Mouse (Mus musculus): Measurements from ENCODE around the gene Znhit6.

Znhit6 gene

DNA sequence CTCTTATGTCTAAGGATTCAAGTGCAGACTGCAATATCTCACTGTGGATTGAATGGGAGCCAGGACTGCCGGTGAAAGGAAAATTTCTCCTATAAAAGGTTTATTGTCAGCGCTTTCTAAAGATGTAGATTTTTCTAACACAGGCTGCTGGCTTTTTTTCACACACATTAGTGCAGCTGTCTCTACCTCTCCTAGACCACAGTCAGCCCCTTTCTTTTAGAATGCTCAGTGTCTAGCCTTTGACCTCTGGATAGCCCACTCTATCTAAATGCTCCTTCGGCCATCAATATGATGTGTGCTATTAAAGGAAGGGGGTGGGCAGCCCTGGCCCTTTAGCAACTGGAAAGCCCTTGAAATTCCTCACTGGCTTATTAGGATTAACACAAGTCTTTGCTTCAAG is 70.0 kb downstream of the Znhit6 start:
- no peak for DNase-seq (ENCODE audit: low spot score)

DNA sequence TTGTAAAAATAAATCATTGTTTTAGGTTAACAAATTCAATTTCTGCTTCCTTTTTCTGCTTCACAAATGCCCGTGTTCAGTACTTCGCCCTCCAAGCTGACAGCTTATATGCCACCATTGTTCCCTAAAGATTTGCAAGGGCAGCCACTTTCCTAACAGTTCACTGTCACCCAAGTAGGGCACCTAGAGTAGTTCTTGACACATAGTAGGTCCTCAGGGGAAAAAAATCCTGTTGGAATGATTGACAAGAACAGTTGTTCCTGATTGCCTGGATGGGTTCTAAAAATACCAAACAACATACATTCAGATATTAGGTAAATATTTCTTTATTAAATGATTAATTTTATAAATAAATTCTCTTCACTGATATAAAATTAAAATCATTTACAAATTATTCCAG is 70.7 kb downstream of the Znhit6 start:
- no peak for DNase-seq (ENCODE audit: low spot score)

DNA sequence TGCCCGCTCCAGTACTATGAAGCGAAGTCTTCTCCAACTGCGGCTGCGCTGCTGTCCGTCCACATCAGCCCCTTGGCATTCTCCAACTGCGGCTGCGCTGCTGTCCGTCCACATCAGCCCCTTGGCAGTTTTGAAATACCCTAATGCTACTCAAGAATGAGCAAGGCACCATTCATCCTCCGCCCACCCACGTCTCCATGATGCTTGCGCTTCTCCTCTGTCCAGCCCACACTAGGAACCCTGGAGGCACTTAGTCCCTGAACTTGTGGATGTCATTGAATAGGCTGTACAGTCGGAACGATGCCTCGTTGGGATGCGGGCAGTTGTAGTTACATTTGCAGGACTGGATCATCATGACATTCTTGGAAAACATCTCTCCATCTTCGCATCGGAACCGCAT is 71.4 kb downstream of the Znhit6 start:
- no peak for DNase-seq (ENCODE audit: low spot score)

DNA sequence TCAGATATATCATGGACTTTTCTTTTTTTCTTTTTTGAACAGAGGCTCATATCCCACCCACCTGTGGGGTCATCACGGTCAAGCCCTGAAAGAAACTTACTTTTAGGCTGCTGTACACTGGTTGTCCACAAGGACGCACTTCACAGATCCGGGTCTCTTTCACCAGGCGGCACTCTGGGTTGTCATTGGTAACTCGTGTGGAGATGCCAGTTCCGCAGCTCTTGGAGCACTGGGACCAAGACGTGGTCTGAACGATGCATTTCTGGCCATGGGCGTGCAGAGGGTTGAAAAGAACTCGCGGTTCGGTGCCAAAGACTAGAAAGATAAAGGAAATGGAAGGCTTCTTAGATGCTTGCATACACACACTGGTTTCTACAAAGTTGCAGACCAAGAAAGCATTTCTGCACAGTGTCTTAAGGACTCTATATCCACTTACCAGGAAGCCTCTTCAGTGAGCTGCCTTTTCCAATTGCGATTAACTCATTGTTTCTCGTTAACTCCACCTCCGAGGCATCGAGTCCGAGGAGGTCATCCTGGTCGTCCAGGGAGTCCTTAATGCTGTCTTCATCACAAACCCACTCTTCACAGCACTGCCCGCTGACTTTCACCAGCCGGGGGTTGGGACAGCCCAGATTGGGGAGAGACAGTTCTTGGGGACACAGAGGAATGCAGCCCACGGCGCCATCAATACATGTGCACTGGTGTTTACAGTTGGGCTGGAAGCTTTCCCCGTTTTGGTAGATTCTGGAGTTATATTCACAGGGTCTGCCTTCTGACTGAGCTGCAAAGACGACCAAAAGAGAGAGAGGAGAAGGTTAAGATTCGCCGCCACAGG is 72.3 kb downstream of the Znhit6 start:
- DNase-seq (ENCODE audit: low spot score): no peak

DNA sequence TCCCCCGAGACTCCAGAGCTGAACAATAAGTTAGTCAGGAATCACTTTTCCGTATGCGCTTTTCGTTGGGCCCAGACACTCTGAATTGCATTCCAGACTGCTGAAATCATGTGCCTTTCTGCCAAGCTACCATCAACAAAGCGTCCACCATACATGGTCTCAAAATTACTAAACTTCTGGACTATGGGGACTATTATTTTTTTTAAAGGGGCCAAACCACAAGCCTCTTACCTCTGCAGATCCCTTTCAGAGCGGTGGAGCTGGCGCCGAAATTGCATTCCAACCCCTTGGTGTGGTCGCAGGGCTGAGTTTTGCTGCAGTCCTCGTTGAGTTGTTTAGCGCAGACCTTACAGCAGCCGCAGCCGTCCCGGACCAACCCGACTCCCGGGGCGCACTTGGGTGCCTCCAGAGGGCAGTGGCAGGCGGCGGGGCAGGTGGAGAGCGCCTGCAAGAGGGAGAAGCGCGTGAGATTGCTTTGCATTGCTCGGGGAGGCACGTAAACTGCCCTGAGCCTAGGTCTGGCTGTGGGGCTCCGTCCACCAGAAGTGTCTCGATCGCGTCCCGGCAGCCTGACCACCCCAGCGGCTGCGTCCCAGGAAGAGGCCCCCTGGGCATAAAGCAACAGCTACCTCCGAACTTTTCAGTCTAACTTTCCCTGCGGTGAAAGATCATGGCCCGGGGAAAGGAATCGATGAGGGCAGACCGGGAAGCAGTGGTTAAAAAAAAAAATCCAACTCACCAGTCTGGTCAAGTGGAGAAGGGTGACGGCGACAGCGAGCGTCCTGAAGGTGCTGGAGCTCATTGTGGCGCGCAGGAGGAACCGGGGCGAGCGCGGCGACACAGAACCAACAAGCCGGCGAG is 73.2 kb downstream of the Znhit6 start:
- peak; percentile 67 for DNase-seq (ENCODE audit: low spot score)

DNA sequence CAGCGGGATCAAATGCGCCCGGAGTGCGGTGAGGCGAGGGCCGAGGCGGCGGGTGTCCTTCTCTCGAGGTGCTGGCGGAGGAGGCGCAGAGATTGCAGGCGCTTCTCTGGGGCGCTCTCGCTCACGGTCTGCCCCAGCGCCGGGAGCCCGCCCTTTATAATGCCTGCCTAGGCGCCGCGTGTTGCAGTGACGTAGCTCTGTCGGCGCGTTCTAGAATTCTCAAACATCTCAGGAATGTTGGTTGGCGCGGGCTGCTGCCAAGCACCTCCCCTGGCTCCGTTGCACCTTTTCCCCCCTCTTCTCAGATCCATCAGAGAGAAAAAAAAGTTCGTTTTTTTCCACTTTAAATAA is 73.8 kb downstream of the Znhit6 start, which contains the start of gene Ccn1:
Gene Ccn1 (minus strand): TSS at position 130 of the 351 bp plus-strand sequence.
- peak; percentile 87 for DNase-seq (ENCODE audit: low spot score)

DNA sequence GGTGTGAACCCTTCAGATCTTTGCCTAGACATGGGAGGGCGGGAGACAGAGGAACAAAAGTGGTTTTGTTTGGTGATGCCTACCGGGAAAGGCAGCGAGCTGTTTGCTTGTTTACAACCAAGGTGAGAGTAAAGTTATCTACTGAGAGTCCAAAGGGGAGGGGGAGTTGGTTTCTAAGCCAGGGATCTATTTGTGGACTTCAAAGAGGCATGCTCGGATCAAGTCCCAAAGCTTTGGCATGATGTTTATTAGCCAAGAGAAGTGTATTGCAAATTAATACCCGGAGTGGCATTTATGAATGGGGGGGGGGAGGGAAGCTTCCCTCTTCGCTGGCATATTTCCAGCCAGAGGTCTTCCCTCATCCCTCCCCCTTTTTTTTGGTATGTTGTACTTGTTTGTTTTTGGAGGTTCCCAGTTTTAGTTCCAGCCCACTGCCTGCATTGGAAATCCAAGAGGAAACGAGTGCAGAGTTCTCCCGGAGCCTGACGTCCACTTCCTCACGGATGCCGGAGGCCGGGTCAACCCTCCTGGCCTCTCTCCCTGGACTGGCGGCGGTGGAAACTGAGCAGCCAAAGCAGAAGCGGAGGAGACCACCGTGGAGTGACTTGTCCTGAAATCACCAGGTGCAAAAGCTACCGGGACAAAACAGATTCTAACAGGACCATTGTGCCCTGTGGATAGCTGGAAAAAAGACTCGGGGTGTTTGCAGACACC is 74.5 kb downstream of the Znhit6 start:
- peak; percentile 66 for DNase-seq (ENCODE audit: low spot score)

DNA sequence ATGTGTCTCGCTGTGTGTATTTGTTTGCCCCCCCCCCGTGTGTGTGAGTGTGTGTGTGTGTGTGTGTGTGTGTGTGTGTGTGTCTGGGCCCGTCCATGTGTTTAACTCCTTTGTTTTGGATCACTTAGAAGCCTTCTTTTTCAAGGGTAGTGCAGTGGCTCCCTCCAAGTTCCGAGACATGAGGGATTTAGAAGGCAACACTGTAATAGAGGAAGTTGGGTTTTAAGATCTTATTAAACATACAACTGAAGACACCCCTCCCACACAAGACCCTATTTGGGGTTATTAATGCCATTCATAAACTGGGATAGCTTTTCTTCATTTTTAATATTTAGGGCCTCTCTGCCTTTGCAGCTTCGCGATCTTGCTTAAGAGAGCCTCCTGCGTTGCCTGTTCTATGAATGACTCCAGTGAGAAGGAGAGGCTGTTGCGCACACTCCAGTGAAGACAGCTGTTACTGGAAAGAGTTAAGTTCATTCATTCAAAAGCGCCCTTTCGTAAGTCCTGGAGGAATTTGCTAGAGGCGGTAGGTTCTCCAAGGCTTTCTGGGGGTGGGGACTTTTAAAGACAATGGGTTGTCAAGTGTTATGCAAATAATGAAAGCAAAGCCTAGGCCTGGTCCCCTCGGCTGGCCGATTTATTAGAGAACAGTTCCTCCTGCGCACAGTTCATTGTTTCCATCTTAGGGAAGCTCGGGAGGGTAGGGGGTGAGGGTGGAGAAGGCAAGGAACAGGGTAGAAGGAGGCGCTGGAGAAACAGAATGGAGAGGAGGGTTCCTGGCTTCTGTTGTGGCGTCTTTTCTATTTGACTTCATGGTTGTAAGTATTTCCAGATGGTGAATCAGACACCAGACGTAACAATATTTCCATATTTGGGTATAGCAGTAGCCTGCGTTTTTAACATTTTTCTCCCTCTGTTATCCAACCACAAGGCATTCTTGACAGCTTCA is 75.3 kb downstream of the Znhit6 start:
- peak; percentile 43 for DNase-seq (ENCODE audit: low spot score)

DNA sequence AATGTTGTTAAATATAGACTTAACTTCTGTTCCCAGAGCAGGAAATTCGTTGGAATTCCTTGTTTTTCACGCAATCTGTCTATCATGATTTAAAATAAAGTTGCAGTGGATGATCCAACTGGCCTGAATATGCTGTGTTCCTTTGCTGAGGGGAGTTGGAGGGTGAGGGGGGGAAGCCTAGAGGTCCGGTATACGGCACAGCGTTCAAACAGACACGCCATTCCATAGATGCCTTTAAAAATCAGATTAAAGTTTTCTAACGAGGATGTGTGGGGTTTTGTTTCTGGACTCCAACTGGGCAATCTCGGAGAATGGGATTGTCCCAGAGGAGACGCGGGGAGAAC is 75.9 kb downstream of the Znhit6 start:
- peak; percentile 22 for DNase-seq (ENCODE audit: low spot score)

DNA sequence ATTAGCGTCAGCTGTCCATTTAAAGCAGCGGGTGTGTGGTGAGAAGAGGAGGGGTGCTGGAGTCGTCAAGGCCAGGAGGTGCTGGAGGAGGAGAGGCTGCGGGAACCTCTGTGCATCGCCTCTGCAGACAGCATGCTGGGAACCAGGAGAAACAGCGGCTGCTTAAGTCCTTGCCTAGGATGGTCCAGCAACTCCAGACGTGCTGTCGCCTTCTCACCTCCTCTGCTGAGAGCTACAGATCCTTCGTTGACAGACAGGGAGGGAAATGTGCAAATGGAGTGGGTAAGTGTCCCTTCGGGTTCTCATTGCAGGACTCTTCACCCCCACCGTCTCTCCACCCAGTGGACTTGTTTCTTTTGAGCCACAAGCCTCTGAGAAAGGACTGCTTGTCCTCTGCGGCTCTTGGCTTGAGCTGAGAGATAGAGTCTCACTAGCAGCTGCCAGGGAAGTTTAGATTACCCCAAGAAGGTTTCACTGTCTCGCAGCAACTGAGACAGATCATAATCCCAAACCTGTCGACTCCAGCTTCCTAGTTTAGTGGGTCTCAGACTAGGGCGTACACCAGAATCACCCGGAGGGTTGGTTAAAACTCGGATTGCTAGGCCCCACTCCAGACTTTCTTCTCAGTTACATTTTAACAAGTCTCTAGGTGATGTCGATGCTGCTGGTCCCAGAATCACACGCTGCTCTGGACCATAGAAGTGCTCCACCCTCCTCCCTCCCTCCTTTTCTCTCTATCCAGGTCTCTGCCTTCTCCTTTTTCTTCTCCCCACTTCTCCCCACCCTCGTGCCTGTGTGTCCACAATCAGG is 76.5 kb downstream of the Znhit6 start:
- peak; percentile 34 for DNase-seq (ENCODE audit: low spot score)

DNA sequence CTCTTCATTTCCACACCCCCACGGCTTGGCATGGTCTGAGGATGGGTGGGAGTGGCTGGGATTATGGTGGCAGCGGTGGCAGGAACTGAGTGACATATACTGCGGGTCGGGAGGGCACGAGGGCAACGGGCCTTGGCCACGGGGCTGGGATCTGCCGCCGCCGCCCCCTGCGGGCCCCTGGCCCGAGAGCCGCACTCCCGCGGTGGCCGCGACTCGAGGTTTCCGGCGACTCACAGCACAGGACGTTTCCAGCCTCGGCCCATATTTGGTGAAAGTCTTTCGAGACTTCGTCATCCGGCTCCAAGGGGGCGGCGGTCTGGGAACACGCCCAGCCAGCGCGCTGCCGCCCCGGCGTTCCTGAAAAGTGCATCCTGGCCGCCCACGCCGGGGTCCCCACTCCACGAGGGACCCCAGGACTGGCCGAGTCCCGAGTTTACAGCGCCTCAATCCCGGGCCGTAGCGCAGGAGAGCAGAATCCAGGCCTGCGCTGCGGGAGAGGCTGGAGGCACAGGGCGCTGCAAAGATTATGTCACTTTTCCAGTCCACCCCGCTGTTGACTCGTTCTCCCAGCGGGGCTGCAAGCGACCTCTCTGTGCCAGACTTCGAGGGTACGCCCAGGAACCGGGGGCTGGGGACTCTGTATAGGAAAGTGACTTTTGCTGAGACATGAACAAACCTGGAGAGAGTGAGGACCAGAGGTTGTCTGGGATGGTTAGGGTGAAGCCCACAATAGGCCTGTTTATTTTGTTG is 77.4 kb downstream of the Znhit6 start:
- peak; percentile 82 for DNase-seq (ENCODE audit: low spot score)

DNA sequence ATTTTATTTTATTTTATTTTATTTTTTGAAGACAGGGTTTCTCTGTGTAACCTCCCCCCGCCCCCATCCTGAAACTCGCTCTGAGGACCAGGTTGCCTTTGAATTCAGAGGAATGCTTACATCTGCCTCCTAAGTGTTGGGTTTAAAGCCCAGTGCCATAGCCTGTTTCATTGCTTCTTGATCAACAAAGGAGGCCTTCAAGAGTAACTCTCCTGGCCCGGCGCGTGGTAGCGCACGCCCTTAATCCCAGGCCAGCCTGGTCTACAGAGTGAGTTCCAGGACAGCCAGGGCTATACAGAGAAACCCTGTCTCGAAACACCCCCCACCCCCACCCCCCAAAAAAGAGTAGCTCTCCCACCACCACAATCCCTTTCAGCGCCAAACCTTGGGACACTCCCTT is 78.0 kb downstream of the Znhit6 start:
- DNase-seq (ENCODE audit: low spot score): no peak
